Mouse (Mus musculus) thymus, postnatal 4 days (tissue): Measurements from ENCODE around the gene Vrk3.
A peak's percentile ranks its signal among the peaks of the same experiment; 100 is the strongest.

ENCODE experiments used
- DNase-seq: peaks from one replicate; pipeline ENCODE4 v3.0.0; 2021

Gene Vrk3

GRCm38 (mm10) chr7:44768129-44768528, 19.9 kb downstream of the Vrk3 start:
- no peak for DNase-seq

GRCm38 (mm10) chr7:44770046-44770578, 21.9 kb downstream of the Vrk3 start:
- DNase-seq = peak; percentile 69

- DNase-seq = peak; percentile 29
These were observed 24.5 kb downstream of the Vrk3 start for GRCm38 (mm10) chr7:44772591-44773204.

GRCm38 (mm10) chr7:44776849-44777498, 28.8 kb downstream of the Vrk3 start:
- no peak for DNase-seq

- DNase-seq = peak; percentile 0
These were observed 31.9 kb downstream of the Vrk3 start for GRCm38 (mm10) chr7:44780101-44780500.

- peak; percentile 5 for DNase-seq
These were observed 41.3 kb downstream of the Vrk3 start for GRCm38 (mm10) chr7:44789531-44789930.

GRCm38 (mm10) chr7:44790066-44790465, 41.9 kb downstream of the Vrk3 start:
- DNase-seq = peak; percentile 5

- DNase-seq = no peak
These were observed 44.6 kb downstream of the Vrk3 start for GRCm38 (mm10) chr7:44792781-44793180.

GRCm38 (mm10) chr7:44808927-44809326, 60.7 kb downstream of the Vrk3 start:
- DNase-seq = no peak

GRCm38 (mm10) chr7:44809466-44809865, 61.3 kb downstream of the Vrk3 start:
- peak; percentile 1 for DNase-seq

- no peak for DNase-seq
These were observed 62.2 kb downstream of the Vrk3 start for GRCm38 (mm10) chr7:44810365-44810764.

- peak; percentile 2 for DNase-seq
These were observed 62.8 kb downstream of the Vrk3 start for GRCm38 (mm10) chr7:44810819-44811557.

GRCm38 (mm10) chr7:44812651-44813325, 64.6 kb downstream of the Vrk3 start:
- DNase-seq = peak; percentile 8

- peak; percentile 1 for DNase-seq
These were observed 65.8 kb downstream of the Vrk3 start for GRCm38 (mm10) chr7:44813985-44814384.

GRCm38 (mm10) chr7:44814423-44814822, 66.2 kb downstream of the Vrk3 start:
- peak; percentile 9 for DNase-seq

GRCm38 (mm10) chr7:44814952-44815553, 66.8 kb downstream of the Vrk3 start:
- DNase-seq = peak; percentile 44

- peak; percentile 100 for DNase-seq
These were observed 67.7 kb downstream of the Vrk3 start, which contains the start of the genes Nup62 and Il4i1 for GRCm38 (mm10) chr7:44815721-44816469. Gene Nup62 (plus strand): TSS chr7:44816088. Gene Il4i1 (plus strand): TSS chr7:44816387.

- DNase-seq = peak; percentile 82
These were observed 68.3 kb downstream of the Vrk3 start, which contains the start of gene Atf5 for GRCm38 (mm10) chr7:44816470-44817021. Gene Atf5 (minus strand): TSS chr7:44816658.

- DNase-seq = no peak
These were observed 69.2 kb downstream of the Vrk3 start for GRCm38 (mm10) chr7:44817441-44817840.

GRCm38 (mm10) chr7:44818164-44818563, 70.0 kb downstream of the Vrk3 start:
- no peak for DNase-seq

- peak; percentile 35 for DNase-seq
These were observed 70.6 kb downstream of the Vrk3 start for GRCm38 (mm10) chr7:44818751-44819235.
